Mouse (Mus musculus): Measurements from ENCODE around the gene Dnah17.

Dnah17 gene

GRCm38 (mm10) chr11:118050174-118050573, 80.3 kb downstream of the Dnah17 start:
- peaks cover 2% of the 10 kb centered on the region; the same call in 1 of the 2 replicates for H3K27me3 ChIP-seq (ENCODE audit: insufficient read depth, low read length)
- TF ChIP-seq CTCF (conservative IDR thresholded peaks at IDR 0.05; ENCODE audit: low read length): no peak
- TF ChIP-seq POU5F1 (IDR thresholded peaks at IDR 0.05; ENCODE audit: borderline replicate concordance, low read length): no peak
- no peak for TF ChIP-seq NANOG (IDR thresholded peaks at IDR 0.05; ENCODE audit: borderline replicate concordance, low read length)
- peaks cover 51% of the 10 kb centered on the region for H3K4me1 ChIP-seq (replicated peaks; ENCODE audit: low read depth, low read length)
- H3K9me3 ChIP-seq (ENCODE audit: low read length): peaks cover 11% of the 10 kb centered on the region
- peaks cover 9% of the 10 kb centered on the region; the same call in 1 of the 2 replicates for H3K36me3 ChIP-seq (ENCODE audit: insufficient read depth, low read length)
- H3K4me3 ChIP-seq (replicated peaks; ENCODE audit: low read length): no peak overlapping the region; the same call in 1 of the 2 replicates

- Histone ChIP-seq H3K36me3 (ENCODE audit: insufficient read depth, low read length) (peaks cover 9% of the 10 kb centered on the region; the same call in 1 of the 2 replicates), H3K4me3 (replicated peaks; ENCODE audit: low read length) (peak overlapping the region; percentile 48), H3K4me1 (replicated peaks; ENCODE audit: low read depth, low read length) (peaks cover 49% of the 10 kb centered on the region), H3K27me3 (ENCODE audit: insufficient read depth, low read length) (peaks cover 2% of the 10 kb centered on the region; the same call in 1 of the 2 replicates), H3K9me3 (ENCODE audit: low read length) (peaks cover 11% of the 10 kb centered on the region)
- no peak for TF ChIP-seq NANOG (IDR thresholded peaks at IDR 0.05; ENCODE audit: borderline replicate concordance, low read length)
- no peak for TF ChIP-seq CTCF (conservative IDR thresholded peaks at IDR 0.05; ENCODE audit: low read length)
- no peak for TF ChIP-seq POU5F1 (IDR thresholded peaks at IDR 0.05; ENCODE audit: borderline replicate concordance, low read length)
These were observed 80.8 kb downstream of the Dnah17 start for GRCm38 (mm10) chr11:118049641-118050040.

DNA sequence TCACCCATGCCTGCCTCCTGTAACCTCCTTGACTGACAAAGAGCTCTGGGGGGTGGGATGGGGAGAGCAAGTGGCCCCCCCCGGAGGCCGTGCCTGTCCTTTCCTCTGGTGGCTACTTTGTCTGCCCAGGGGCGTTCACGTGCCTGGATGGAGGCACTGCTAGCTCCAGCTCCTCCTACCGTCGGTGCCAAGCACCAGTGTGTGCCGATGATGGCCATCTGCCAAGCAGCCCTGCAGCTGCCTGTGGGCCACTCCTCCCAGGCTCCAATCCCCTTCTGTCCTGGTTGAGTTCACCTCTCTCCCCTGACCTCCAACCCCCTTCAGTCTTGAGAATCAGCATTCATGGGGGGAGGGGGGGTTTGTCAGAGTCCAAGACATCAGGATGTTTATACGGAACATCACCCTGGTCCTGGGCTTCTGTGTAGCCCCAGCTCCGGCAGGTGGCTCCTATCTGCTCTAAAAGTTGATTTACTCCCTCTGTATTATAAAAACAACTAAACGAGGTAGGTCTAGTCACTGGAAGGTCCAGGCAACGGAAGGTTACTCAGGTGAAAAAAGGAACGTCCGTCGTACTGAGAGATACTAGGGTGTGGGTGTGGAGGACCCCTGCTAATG, 87.0 kb downstream of the Dnah17 start:
- Histone ChIP-seq H3K4me3 (replicated peaks; ENCODE audit: low read length) (peak overlapping the region; percentile 47), H3K4me1 (replicated peaks; ENCODE audit: low read depth, low read length) (peaks cover 54% of the 10 kb centered on the region), H3K27me3 (ENCODE audit: insufficient read depth, low read length) (no peaks in the 10 kb centered on the region), H3K9me3 (ENCODE audit: low read length) (peaks cover 17% of the 10 kb centered on the region), H3K36me3 (ENCODE audit: insufficient read depth, low read length) (no peaks in the 10 kb centered on the region; the same call in 1 of the 2 replicates)
- no peak for TF ChIP-seq NANOG (IDR thresholded peaks at IDR 0.05; ENCODE audit: borderline replicate concordance, low read length)
- no peak for TF ChIP-seq CTCF (conservative IDR thresholded peaks at IDR 0.05; ENCODE audit: low read length)
- no peak for TF ChIP-seq POU5F1 (IDR thresholded peaks at IDR 0.05; ENCODE audit: borderline replicate concordance, low read length)

DNA sequence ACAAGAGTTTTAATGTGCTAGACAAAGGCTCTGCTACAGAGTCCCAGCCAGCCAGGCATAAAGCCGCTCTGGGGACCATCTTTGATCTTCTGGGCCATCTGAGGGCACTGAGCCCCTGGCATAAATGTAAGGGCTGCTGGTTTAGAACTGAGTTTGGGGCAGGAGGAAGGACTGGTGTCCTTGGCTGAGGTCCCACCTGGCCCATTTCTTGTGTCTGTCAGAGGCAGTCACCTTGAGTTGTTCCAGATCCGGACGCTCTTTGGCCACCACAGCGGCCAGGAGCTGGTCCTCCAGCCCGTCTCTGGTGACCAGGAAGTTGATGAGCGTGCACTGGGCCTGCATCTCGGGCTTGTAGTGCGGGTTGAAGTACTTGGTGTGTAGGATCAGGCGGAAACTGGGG, 87.6 kb downstream of the Dnah17 start:
- TF ChIP-seq POU5F1 (IDR thresholded peaks at IDR 0.05; ENCODE audit: borderline replicate concordance, low read length) (no peak), CTCF (conservative IDR thresholded peaks at IDR 0.05; ENCODE audit: low read length) (no peak), NANOG (IDR thresholded peaks at IDR 0.05; ENCODE audit: borderline replicate concordance, low read length) (no peak)
- Histone ChIP-seq H3K27me3 (ENCODE audit: insufficient read depth, low read length) (no peaks in the 10 kb centered on the region), H3K36me3 (ENCODE audit: insufficient read depth, low read length) (no peaks in the 10 kb centered on the region; the same call in 1 of the 2 replicates), H3K4me3 (replicated peaks; ENCODE audit: low read length) (peak overlapping the region; percentile 47), H3K9me3 (ENCODE audit: low read length) (peaks cover 17% of the 10 kb centered on the region), H3K4me1 (replicated peaks; ENCODE audit: low read depth, low read length) (peaks cover 60% of the 10 kb centered on the region)

DNA sequence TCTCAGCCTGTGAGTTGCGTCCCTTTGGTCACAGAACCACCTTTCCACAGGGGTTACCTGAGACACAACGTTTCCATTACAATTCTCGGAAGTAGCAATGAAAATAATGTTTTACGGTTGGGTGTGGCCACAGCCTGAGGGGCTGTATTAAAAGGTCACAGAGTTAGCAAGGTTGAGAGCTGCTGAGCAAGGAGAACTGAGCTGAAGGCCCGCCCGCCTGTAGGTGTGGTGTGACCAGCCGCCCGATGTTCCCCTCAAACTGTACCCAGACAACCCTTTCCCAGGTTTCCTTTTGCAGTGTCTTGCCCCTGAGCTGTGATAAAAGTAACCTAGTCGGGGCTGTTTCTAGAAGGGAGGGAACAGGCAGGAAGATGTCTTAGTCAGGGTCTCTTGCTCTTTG, 95.4 kb downstream of the Dnah17 start:
- Histone ChIP-seq H3K4me1 (replicated peaks; ENCODE audit: low read depth, low read length) (peaks cover 63% of the 10 kb centered on the region), H3K36me3 (ENCODE audit: insufficient read depth, low read length) (peaks cover 35% of the 10 kb centered on the region), H3K4me3 (replicated peaks; ENCODE audit: low read length) (peak overlapping the region; percentile 41), H3K9me3 (ENCODE audit: low read length) (peaks cover 33% of the 10 kb centered on the region), H3K27me3 (ENCODE audit: insufficient read depth, low read length) (no peaks in the 10 kb centered on the region)
- TF ChIP-seq POU5F1 (IDR thresholded peaks at IDR 0.05; ENCODE audit: borderline replicate concordance, low read length): no peak
- no peak; the same call in 1 of the 2 replicates for TF ChIP-seq NANOG (IDR thresholded peaks at IDR 0.05; ENCODE audit: borderline replicate concordance, low read length)
- TF ChIP-seq CTCF (conservative IDR thresholded peaks at IDR 0.05; ENCODE audit: low read length): no peak

GRCm38 (mm10) chr11:118034395-118034794, 96.0 kb downstream of the Dnah17 start:
- peaks cover 33% of the 10 kb centered on the region for H3K9me3 ChIP-seq (ENCODE audit: low read length)
- peak overlapping the region; percentile 41; the same call in 1 of the 2 replicates for H3K4me3 ChIP-seq (replicated peaks; ENCODE audit: low read length)
- H3K27me3 ChIP-seq (ENCODE audit: insufficient read depth, low read length): no peaks in the 10 kb centered on the region
- peaks cover 41% of the 10 kb centered on the region for H3K36me3 ChIP-seq (ENCODE audit: insufficient read depth, low read length)
- peaks cover 63% of the 10 kb centered on the region for H3K4me1 ChIP-seq (replicated peaks; ENCODE audit: low read depth, low read length)
- TF ChIP-seq CTCF (conservative IDR thresholded peaks at IDR 0.05; ENCODE audit: low read length): no peak
- TF ChIP-seq NANOG (IDR thresholded peaks at IDR 0.05; ENCODE audit: borderline replicate concordance, low read length): no peak
- TF ChIP-seq POU5F1 (IDR thresholded peaks at IDR 0.05; ENCODE audit: borderline replicate concordance, low read length): no peak

GRCm38 (mm10) chr11:118031134-118031533, 99.3 kb downstream of the Dnah17 start:
- H3K4me3 ChIP-seq (replicated peaks; ENCODE audit: low read length): no peak overlapping the region
- TF ChIP-seq POU5F1 (IDR thresholded peaks at IDR 0.05; ENCODE audit: borderline replicate concordance, low read length) (no peak), CTCF (conservative IDR thresholded peaks at IDR 0.05; ENCODE audit: low read length) (no peak), NANOG (IDR thresholded peaks at IDR 0.05; ENCODE audit: borderline replicate concordance, low read length) (no peak)
- no peaks in the 10 kb centered on the region for H3K27me3 ChIP-seq (ENCODE audit: insufficient read depth, low read length)

DNA sequence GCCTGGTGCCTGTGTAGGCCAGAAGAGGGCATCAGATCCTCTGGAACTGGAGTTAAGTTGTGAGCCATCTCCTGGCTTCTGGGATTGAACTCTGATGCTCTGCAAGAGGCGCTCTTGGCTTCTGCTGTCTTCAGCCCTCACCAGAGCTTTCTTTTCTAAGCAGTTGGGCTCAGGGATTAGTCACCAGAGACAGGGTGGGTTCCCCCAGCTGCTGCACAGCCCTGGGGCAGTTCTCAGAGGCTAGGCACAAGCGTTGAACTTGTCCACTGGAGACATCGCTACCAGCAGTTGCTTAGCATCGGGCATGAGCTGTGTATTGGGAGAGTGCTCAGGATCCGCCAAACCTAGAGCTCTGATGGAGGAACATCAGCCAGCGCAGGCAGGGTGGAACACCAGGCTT, 101.3 kb downstream of the Dnah17 start:
- Histone ChIP-seq H3K27me3 (ENCODE audit: insufficient read depth, low read length) (no peaks in the 10 kb centered on the region), H3K9me3 (ENCODE audit: low read length) (peaks cover 33% of the 10 kb centered on the region), H3K4me1 (replicated peaks; ENCODE audit: low read depth, low read length) (peaks cover 68% of the 10 kb centered on the region), H3K4me3 (replicated peaks; ENCODE audit: low read length) (no peak overlapping the region), H3K36me3 (ENCODE audit: insufficient read depth, low read length) (peaks cover 79% of the 10 kb centered on the region)
- TF ChIP-seq NANOG (IDR thresholded peaks at IDR 0.05; ENCODE audit: borderline replicate concordance, low read length) (no peak), CTCF (conservative IDR thresholded peaks at IDR 0.05; ENCODE audit: low read length) (0 out of 2 replicates have a peak, but pooled peaks have one; percentile 1)

More at GRCm38 (mm10) chr11:118031134-118031533, 99.3 kb downstream of the Dnah17 start:
- Histone ChIP-seq H3K4me1 (replicated peaks; ENCODE audit: low read depth, low read length) (peaks cover 67% of the 10 kb centered on the region), H3K9me3 (ENCODE audit: low read length) (peaks cover 33% of the 10 kb centered on the region), H3K36me3 (ENCODE audit: insufficient read depth, low read length) (peaks cover 59% of the 10 kb centered on the region)
